Mouse (Mus musculus): ENCODE results near the gene Atp6v0b. TPM values are rescaled to one million over a fixed set of nuclear protein-coding genes. Genes with fewer than 3 reads are reported as not detected.

Atp6v0b gene
- polyA plus RNA-seq (2012; rRNA removed): 191 and 197 TPM in 2 replicates

GRCm38 (mm10) chr4:117887133-117887532, at the start of gene Atp6v0b:
Gene Atp6v0b (minus strand): TSS chr4:117887333.

GRCm38 (mm10) chr4:117929391-117929881, 42.3 kb upstream of the Atp6v0b start, which contains the start of gene Artn:
Gene Artn (minus strand): TSS chr4:117929763.

DNA sequence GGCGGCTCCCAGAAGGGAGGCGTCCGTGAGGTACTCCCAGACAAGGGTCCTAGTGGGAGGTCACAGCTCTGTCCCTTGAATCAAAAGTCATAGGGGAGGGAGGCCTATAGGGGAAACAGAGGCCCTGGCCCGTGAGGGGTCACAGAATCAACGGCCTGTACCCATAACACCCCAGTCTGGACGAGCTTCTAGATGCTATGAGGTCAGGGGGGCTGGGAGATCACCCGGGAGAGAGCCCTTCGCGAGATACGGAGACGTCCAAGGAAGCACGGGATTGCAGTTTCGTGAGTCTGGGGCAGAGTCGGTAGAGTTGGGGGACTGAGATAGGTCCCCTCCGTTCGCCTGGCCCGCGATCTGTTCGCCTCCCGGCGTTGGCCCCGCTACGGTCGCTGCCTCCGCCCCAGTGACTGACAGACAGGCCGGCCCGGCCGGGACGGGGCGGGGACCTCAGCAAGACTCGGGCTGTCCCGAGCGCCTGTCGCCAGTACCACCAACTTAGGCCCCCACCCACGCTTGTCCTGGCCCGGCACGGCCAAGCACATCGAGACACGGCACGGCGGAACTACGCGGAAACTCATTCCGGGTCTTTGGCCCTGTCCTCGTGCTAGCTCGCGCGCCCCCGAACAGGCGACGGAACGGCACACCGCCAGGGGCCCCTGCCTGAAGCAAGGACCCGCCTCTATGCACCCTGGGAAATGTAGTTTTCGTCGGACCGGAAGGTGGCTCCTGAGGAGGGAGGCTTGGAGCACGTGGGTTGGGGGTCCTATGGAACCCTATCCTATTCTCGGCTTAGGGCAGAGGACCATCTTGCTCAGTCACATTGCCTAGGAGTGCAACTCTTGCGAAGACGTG, 27.7 kb upstream of the Atp6v0b start, which contains the start of gene Ipo13:
TSS of gene Ipo13 (minus strand) at position 409 of the 852 bp plus-strand sequence.

GRCm38 (mm10) chr4:117891738-117892161, 4.6 kb upstream of the Atp6v0b start, which contains the start of gene Dph2:
Gene Dph2 (minus strand): TSS chr4:117892032.

DNA sequence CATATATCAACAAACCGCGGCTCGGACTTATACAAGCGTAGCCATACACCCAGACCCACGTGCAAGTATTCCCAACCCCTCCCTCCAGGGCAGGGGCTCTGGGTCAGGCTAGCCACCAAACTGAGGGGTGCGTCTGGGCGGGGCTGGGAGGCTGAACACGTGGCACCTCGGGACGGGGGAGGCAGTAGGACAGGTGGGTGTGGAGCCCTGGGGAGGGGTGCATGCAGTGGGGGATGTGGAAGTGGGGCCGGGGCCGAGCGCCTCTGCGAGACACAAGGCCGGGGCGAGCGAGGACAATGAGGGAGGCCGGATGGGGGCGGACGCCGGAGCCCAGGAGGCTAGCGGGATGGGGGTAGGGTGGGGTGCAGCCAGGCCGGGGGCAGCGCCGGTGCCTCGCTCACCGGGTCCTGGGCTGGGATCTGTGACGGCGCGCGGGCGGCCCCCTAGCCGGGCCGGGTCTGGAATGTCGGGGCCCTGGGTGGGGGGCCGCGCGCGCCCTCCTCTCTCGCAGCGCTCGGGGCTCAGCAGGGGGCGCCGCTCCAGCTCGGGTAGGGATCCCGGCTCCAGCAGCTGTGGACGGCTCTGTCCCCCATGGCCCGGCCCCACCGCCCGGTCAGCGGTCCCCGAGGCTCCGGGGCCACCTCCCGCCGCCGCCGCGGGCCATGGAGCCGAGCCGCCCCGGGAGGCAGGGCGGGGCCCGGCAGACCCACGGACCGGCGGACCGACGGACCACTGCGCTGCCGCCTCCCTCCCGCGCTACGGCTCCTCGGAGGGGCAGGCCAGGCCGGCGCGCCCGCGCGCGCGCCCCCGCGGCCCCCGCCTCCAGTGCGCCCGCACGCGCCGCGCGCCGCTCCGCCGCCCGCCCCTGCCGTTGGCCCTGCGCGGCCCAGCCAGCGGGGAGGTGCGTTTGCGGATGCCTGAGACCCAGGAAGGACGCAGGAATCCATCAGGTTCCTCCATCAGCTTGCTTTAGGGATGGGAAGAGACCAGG, 4.1 kb downstream of the Atp6v0b start, which contains the start of gene B4galt2:
TSS of gene B4galt2 (minus strand) at position 787 of the 991 bp plus-strand sequence.

GRCm38 (mm10) chr4:117872471-117872886, 14.7 kb downstream of the Atp6v0b start, which contains the start of gene Ccdc24:
Gene Ccdc24 (minus strand): TSS chr4:117872557.

DNA sequence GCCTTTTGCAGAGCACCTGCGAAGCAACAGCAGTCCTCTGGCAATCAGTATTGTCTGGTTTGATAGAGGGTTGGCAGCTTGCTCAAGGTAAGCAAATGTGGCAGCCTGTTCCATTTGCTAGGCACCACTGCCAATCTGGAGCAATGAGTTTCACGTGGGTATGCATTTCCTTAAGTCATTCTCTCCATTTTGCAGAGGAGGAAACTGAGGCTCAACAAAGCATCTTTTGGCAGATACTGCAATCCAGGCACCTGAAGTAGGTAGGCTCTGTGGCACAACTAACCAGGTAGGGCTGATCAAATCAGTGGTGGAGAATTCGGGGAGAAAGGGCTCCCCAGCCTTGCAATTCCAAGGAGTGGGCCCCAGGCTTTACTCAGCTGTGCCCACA, 52.7 kb downstream of the Atp6v0b start, which contains the start of gene Slc6a9:
TSS of gene Slc6a9 (plus strand) at position 50 of the 388 bp plus-strand sequence.

Other genes with a start within 250 kb of the Atp6v0b start
- 61.1 and 69.8 TPM in 2 replicates for gene Dmap1, start 205.1 kb downstream of the Atp6v0b start, polyA plus RNA-seq (2012; rRNA removed)
- gene Gm12845, start 162.9 kb downstream of the Atp6v0b start, polyA plus RNA-seq (2012; rRNA removed): not detected in 2 replicates
- not detected in 2 replicates for gene Klf17, start 121.7 kb downstream of the Atp6v0b start, polyA plus RNA-seq (2012; rRNA removed)
- 6.8 and 20.1 TPM in 2 replicates for gene Slc6a9, start 52.8 kb downstream of the Atp6v0b start, polyA plus RNA-seq (2012; rRNA removed)
- gene Ccdc24, start 14.8 kb downstream of the Atp6v0b start, polyA plus RNA-seq (2012; rRNA removed): 6.0 and 10.4 TPM in 2 replicates
- 46.8 and 71.0 TPM in 2 replicates for gene B4galt2, start 3.8 kb downstream of the Atp6v0b start, polyA plus RNA-seq (2012; rRNA removed)
- gene Dph2, start 4.7 kb upstream of the Atp6v0b start, polyA plus RNA-seq (2012; rRNA removed): 19.1 and 19.3 TPM in 2 replicates
- 65.4 and 70.2 TPM in 2 replicates for gene Ipo13, start 27.7 kb upstream of the Atp6v0b start, polyA plus RNA-seq (2012; rRNA removed)
- gene Artn, start 42.4 kb upstream of the Atp6v0b start, polyA plus RNA-seq (2012; rRNA removed): 0.18 and 2.0 TPM in 2 replicates
- gene St3gal3, start 247.6 kb upstream of the Atp6v0b start, polyA plus RNA-seq (2012; rRNA removed): 14.0 and 19.6 TPM in 2 replicates